Mouse (Mus musculus) hindbrain, embryonic 14.5 days (tissue): ENCODE data around the gene Pom121. TPM values are rescaled to one million over a fixed set of nuclear protein-coding genes. Genes with fewer than 3 reads are reported as not detected.

ENCODE experiments used
- ATAC-seq: fragments of 200-750 bp; cut with Nextera tagmentation; 2 replicates; pipeline ENCODE4 v1.8.0; 2017; ENCODE audit warnings: moderate number of reproducible peaks, mild to moderate bottlenecking, moderate TSS enrichment, moderate library complexity; ENCODE audit not compliant: low FRiP score
- DNase-seq: peaks from one replicate; pipeline ENCODE4 v3.0.0-alpha.2; 2015; ENCODE audit warnings: low spot score
- H3K27ac ChIP-seq: fragments of 300-500 bp; sonication (generic); 2 replicates; pipeline ENCODE4 v1.5.1; 2014; ENCODE audit warnings: mild to moderate bottlenecking, moderate library complexity
- H3K27me3 ChIP-seq: fragments of 300-500 bp; sonication (generic); 2 replicates; pipeline ENCODE4 v1.6.1; 2014; ENCODE audit warnings: mild to moderate bottlenecking, low read length, mixed read lengths; ENCODE audit not compliant: control insufficient read depth, insufficient read depth
- H3K36me3 ChIP-seq: fragments of 300-500 bp; sonication (generic); replicated peaks from 2 replicates; pipeline ENCODE4 v1.6.1; 2014; ENCODE audit not compliant: control insufficient read depth, insufficient read depth
- H3K4me1 ChIP-seq: fragments of 300-500 bp; sonication (generic); replicated peaks from 2 replicates; pipeline ENCODE4 v1.6.1; 2014; ENCODE audit warnings: antibody characterized with exemption, low read length, mixed read lengths; ENCODE audit not compliant: control insufficient read depth, insufficient read depth
- H3K4me2 ChIP-seq: fragments of 300-500 bp; sonication (generic); replicated peaks from 2 replicates; pipeline ENCODE4 v1.6.1; 2014; ENCODE audit warnings: mild to moderate bottlenecking, moderate library complexity
- H3K4me3 ChIP-seq: fragments of 300-500 bp; sonication (generic); replicated peaks from 2 replicates; pipeline ENCODE4 v1.5.1; 2014; ENCODE audit warnings: mild to moderate bottlenecking, low read length
- H3K9ac ChIP-seq: fragments of 300-500 bp; sonication (generic); 2 replicates; pipeline ENCODE4 v1.6.1; 2014
- H3K9me3 ChIP-seq: fragments of 300-500 bp; sonication (generic); 2 replicates; pipeline ENCODE4 v1.6.1; 2016; ENCODE audit warnings: low read length; ENCODE audit not compliant: control insufficient read depth
- WGBS: fragments of 180-500 bp; shearing (Covaris S2); extraction: QIAGEN DNeasy Blood & Tissue Kit; methylation state at CpG from one replicate; pipeline ENCODE4 v1.1.7; 2014; 5-methylcytosine and 5-hydroxymethylcytosine counted together
- polyA plus RNA-seq: library from polyadenylated mRNA; unstranded; fragments of >200 nt; fragmentation: Nextera tagmentation; extraction: Ambion mirVana; gene quantifications from 2 replicates; pipeline ENCODE4 v1.2.1, GENCODE M21; 2014

The Pom121 gene
- polyA plus RNA-seq, 1 experiment from 2014 or later, result 12.7 TPM

- no peak for DNase-seq
- no peaks in the 10 kb centered on the region for H3K27me3 ChIP-seq
- peak; percentile 86 for ATAC-seq
- no peaks in the 10 kb centered on the region for H3K4me1 ChIP-seq
- no peaks in the 10 kb centered on the region for H3K9me3 ChIP-seq
- H3K36me3 ChIP-seq, result no peaks in the 10 kb centered on the region
- H3K9ac ChIP-seq, result no peak overlapping the region
- H3K27ac ChIP-seq, result no peak overlapping the region
- 94% methylated on average over 2 of the region's 2 CpGs for whole genome bisulfite sequencing
- H3K4me2 ChIP-seq, result no peak overlapping the region
- no peak overlapping the region for H3K4me3 ChIP-seq
Observed at GRCm38 (mm10) chr5:135357556-135357955, 36.8 kb downstream of the Pom121 start.

GRCm38 (mm10) chr5:135356090-135356489 lies 38.3 kb downstream of the Pom121 start:
- Histone ChIP-seq H3K36me3 (no peaks in the 10 kb centered on the region), H3K4me1 (no peaks in the 10 kb centered on the region), H3K9ac (no peak overlapping the region), H3K4me3 (no peak overlapping the region), H3K4me2 (no peak overlapping the region), H3K27ac (no peak overlapping the region), H3K27me3 (no peaks in the 10 kb centered on the region), H3K9me3 (no peaks in the 10 kb centered on the region)
- ATAC-seq, result no peak
- DNase-seq, result no peak
- whole genome bisulfite sequencing, result 33% methylated on average over 1 of the region's 1 CpGs

GRCm38 (mm10) chr5:135353564-135353963 lies 40.8 kb downstream of the Pom121 start:
- no peak for DNase-seq

DNA sequence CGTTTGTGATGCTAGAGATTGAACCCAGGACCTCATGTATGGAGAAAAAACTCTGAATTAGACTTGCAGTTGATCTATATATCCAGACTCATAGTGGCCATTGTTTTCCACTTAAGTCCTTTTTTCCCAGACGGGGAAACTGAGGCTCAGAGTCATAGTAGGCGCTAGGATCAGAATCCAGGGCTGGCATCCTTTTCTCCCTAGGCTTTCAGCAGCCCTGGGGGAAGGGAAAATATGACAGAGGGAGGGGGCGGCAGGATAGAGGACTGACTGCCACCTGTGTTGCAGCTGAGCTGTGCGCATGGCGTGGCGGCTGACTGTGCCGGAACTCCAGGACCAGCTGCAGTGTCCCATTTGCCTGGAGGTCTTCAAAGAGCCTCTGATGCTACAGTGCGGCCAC lies 41.4 kb downstream of the Pom121 start, which contains the start of gene Trim50:
TSS of gene Trim50 (plus strand) at position 301 of the 400 bp plus-strand sequence.
- H3K4me1 ChIP-seq, result no peaks in the 10 kb centered on the region
- no peaks in the 10 kb centered on the region for H3K27me3 ChIP-seq
- H3K9me3 ChIP-seq, result no peaks in the 10 kb centered on the region
- WGBS, result 70% methylated on average over 9 of the region's 9 CpGs
- H3K4me3 ChIP-seq, result no peak within 1 kb of the TSS
- no peak within 1 kb of the TSS for H3K4me2 ChIP-seq
- no peaks in the 10 kb centered on the region for H3K36me3 ChIP-seq
- DNase-seq (no peak), ATAC-seq (no peak)
- H3K9ac ChIP-seq, result no peak within 1 kb of the TSS
- no peak within 1 kb of the TSS for H3K27ac ChIP-seq

More at GRCm38 (mm10) chr5:135353564-135353963, 40.8 kb downstream of the Pom121 start:
- Histone ChIP-seq H3K27ac (no peak overlapping the region), H3K27me3 (no peaks in the 10 kb centered on the region), H3K4me2 (no peak overlapping the region), H3K36me3 (no peaks in the 10 kb centered on the region), H3K9me3 (no peaks in the 10 kb centered on the region), H3K9ac (no peak overlapping the region), H3K4me3 (no peak overlapping the region), H3K4me1 (no peaks in the 10 kb centered on the region)
- 16% methylated on average over 20 of the region's 20 CpGs for whole genome bisulfite sequencing
- ATAC-seq, result no peak

GRCm38 (mm10) chr5:135351606-135352005 lies 42.7 kb downstream of the Pom121 start:
- Histone ChIP-seq H3K4me1 (no peaks in the 10 kb centered on the region), H3K36me3 (no peaks in the 10 kb centered on the region), H3K4me3 (no peak overlapping the region), H3K9ac (no peak overlapping the region), H3K27ac (no peak overlapping the region), H3K9me3 (no peaks in the 10 kb centered on the region), H3K4me2 (no peak overlapping the region), H3K27me3 (no peaks in the 10 kb centered on the region)
- WGBS, result 90% methylated on average over 13 of the region's 13 CpGs
- ATAC-seq, result no peak
- no peak for DNase-seq

GRCm38 (mm10) chr5:135349862-135350261 lies 44.5 kb downstream of the Pom121 start, which contains the start of gene Fkbp6:
Gene Fkbp6, minus strand, starts transcription at chr5:135350044.
- Histone ChIP-seq H3K9me3 (no peaks in the 10 kb centered on the region), H3K4me1 (no peaks in the 10 kb centered on the region), H3K27ac (no peak within 1 kb of the TSS), H3K4me2 (no peak within 1 kb of the TSS), H3K27me3 (no peaks in the 10 kb centered on the region), H3K36me3 (no peaks in the 10 kb centered on the region), H3K4me3 (no peak within 1 kb of the TSS), H3K9ac (no peak within 1 kb of the TSS)
- ATAC-seq (no peak), DNase-seq (no peak)
- 90% methylated on average over 35 of the region's 35 CpGs for WGBS

DNA sequence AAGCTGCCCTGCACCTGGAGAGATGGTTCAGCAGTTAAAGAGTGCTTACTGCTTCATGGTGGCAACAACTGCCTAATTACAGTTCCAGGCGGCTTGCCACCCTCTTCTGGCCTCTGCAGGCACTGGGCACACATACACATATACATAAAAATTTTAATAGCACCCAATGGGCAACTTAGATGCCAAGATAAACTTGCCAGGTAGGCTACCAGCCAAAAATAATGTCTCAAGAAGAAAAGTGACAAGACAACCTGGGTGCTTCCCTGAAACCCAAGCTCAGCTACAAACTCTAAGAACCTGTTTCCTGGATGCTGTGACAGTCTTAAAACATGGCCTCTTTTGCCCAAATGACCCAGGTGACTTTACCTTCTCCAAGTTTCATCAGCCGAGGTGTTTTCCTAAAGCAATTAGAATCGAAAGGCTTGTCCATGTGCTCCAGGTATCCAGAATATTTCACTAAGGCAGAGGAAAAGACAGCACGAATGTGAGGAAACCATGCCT lies 46.8 kb downstream of the Pom121 start:
- DNase-seq, result no peak
- Histone ChIP-seq H3K36me3 (no peaks in the 10 kb centered on the region), H3K27ac (no peak overlapping the region), H3K9ac (no peak overlapping the region), H3K27me3 (no peaks in the 10 kb centered on the region), H3K4me3 (no peak overlapping the region), H3K4me2 (no peak overlapping the region), H3K4me1 (no peaks in the 10 kb centered on the region), H3K9me3 (no peaks in the 10 kb centered on the region)
- no peak for ATAC-seq
- WGBS, result 65% methylated on average over 4 of the region's 4 CpGs

- Histone ChIP-seq H3K9me3 (no peaks in the 10 kb centered on the region), H3K27ac (no peak overlapping the region), H3K27me3 (no peaks in the 10 kb centered on the region), H3K9ac (no peak overlapping the region), H3K36me3 (no peaks in the 10 kb centered on the region), H3K4me2 (no peak overlapping the region), H3K4me1 (no peaks in the 10 kb centered on the region), H3K4me3 (no peak overlapping the region)
- no peak for ATAC-seq
- WGBS, result 28% methylated on average over 1 of the region's 1 CpGs
- no peak for DNase-seq
Observed at GRCm38 (mm10) chr5:135346430-135346829, 47.9 kb downstream of the Pom121 start.

DNA sequence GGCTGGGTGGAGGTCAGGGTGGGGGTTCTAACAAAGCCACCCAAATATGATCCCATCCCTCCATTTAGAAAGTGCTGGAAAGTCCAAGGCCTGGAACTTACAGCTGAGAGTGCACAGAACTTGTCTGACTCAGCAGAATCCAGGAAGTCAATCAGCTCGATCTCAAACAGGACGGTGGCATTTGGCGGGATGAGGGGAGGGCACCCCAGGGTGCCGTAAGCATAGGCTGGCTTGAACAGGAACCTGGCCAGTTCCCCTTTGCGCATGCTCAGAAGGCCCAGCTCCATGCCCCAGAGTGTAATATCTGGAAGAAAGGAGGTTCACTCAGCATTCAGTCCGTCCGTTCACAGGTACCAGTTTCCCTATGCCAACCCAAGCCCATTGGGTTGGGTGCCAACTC lies 48.4 kb downstream of the Pom121 start:
- 74% methylated on average over 7 of the region's 7 CpGs for WGBS
- DNase-seq, result no peak

GRCm38 (mm10) chr5:135337575-135337974 lies 56.8 kb downstream of the Pom121 start:
- WGBS, result 70% methylated on average over 3 of the region's 3 CpGs
- Histone ChIP-seq H3K4me1 (no peaks in the 10 kb centered on the region), H3K27ac (no peak overlapping the region), H3K4me2 (no peak overlapping the region), H3K9me3 (no peaks in the 10 kb centered on the region), H3K36me3 (no peaks in the 10 kb centered on the region), H3K27me3 (no peaks in the 10 kb centered on the region), H3K4me3 (no peak overlapping the region), H3K9ac (no peak overlapping the region)
- peak; percentile 25 for DNase-seq
- no peak for ATAC-seq

More for the DNA sequence above, 48.4 kb downstream of the Pom121 start:
- no peak overlapping the region for H3K4me3 ChIP-seq
- H3K9ac ChIP-seq, result no peak overlapping the region
- no peak overlapping the region for H3K4me2 ChIP-seq
- no peaks in the 10 kb centered on the region for H3K36me3 ChIP-seq
- no peaks in the 10 kb centered on the region for H3K9me3 ChIP-seq
- no peaks in the 10 kb centered on the region for H3K27me3 ChIP-seq
- H3K27ac ChIP-seq, result no peak overlapping the region
- no peak for ATAC-seq
- H3K4me1 ChIP-seq, result no peaks in the 10 kb centered on the region
